Mouse (Mus musculus) T-cell, adult 2 months (primary cell): Measurements from ENCODE around the gene Baiap2.

Experiments used
- DNase-seq: peaks from one replicate; pipeline ENCODE4 v3.0.0; 2022; ENCODE audit warnings: low spot score

Gene Baiap2

GRCm38 (mm10) chr11:119919897-119920296, 22.7 kb upstream of the Baiap2 start:
- peak; percentile 74 for DNase-seq

DNA sequence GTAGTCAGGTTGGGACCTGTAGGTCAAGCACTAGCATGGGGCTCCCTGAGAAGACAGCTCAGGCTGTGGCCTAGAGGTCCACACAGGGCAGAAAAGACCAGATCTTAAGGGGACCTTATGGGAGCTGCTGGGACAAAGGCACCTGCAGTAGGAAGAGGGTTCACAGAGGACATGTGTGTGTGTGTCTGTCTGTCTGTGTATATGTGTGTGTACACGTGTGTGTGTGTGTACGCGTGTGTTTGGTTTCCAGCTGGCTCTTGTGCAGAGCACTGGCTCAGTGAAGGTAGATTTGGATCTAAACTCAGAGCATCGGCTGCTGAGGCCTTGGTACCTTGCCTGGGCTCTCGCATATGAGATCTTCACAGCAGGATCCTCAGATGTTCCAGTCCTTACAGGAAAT, 21.9 kb upstream of the Baiap2 start:
- no peak for DNase-seq

DNA sequence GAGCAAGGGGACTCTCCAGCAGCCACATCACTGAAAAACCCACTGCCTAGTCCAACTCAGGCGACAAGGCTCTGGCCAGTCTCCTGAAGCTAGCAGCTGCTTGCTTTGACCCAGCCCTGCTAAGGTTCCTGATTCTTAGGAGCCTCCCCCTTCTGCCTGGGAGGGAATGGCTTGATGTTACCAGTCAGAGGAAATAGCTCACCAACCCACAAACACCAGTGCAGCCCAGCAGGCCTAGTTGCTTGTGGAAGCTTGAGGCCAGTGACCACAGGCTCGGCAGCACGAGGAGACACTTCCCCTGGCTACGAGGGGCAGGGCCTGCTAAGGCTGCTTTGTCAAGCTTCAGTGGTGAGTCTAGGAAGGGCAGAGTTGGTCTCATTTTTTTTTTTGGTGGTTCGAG, 17.4 kb upstream of the Baiap2 start:
- no peak for DNase-seq

DNA sequence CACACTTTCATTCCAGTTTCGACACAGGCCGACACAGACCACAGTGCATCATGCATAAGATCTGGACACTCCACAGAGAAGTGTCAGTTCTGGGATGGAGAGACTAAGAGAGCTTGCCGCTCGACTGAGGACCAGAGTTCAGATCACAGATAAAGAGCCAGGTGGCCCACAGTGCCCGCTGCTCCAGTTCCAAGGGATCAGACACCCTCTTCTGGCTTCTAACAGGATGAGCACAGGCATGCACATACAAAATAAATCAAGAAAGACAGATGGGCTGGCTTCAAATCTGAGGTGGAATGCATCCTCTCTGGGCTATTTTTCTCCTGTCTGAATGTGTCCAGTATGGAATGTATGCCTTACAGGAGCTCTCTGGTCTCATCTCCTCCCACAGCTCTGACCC, 15.8 kb upstream of the Baiap2 start:
- DNase-seq = no peak

DNA sequence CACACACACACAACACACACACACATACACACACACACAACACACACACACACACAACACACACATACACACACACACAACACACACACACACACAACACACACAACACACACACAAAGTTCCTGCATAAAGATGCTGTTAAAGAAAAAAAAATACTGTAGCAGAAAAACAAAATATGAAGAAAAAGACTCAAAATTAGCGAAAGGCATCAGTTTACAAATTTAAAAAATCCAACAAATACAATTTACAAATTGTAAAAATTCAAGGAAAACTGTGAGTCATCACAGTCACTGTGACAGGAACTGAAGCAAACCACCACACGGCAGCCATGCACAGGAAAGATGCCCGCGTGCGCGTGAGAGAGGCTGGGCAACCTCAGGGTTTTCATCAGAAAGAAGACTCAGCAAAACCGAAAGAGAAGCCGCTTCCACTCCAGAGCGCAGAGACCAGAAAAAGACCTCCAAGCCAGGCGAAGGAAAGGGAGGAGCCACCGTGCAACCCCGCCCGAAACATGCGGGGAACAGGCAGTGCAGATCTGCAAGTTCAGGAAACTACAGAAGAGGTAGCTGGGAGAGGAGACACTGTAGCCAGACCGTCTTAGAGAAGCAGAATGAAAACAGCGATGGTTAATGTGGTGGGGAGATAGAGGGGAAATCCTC, 14.4 kb upstream of the Baiap2 start:
- peak; percentile 91 for DNase-seq

- peak; percentile 39 for DNase-seq
These were observed 12.8 kb upstream of the Baiap2 start for GRCm38 (mm10) chr11:119929603-119930265.

DNA sequence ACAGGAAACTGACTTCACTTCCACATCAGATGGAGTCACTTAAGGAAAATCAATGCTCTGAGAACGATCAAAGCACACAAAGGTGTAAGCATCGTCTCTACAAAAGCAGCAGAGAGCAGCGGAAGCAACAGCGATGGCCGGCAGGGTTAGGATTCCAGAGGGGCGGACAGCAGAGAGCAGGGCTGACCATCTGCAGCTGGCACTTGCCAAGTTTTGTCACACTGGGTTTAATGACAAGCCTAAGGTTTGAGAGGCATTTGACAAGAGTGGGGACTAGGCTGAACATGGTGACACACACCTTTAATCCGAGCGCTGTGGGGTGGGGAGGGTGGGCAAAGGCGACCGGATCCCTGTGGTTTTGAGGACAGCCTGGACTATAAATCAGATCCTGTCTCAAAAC, 10.8 kb upstream of the Baiap2 start:
- DNase-seq = no peak

GRCm38 (mm10) chr11:119933142-119933541, 9.4 kb upstream of the Baiap2 start:
- no peak for DNase-seq

DNA sequence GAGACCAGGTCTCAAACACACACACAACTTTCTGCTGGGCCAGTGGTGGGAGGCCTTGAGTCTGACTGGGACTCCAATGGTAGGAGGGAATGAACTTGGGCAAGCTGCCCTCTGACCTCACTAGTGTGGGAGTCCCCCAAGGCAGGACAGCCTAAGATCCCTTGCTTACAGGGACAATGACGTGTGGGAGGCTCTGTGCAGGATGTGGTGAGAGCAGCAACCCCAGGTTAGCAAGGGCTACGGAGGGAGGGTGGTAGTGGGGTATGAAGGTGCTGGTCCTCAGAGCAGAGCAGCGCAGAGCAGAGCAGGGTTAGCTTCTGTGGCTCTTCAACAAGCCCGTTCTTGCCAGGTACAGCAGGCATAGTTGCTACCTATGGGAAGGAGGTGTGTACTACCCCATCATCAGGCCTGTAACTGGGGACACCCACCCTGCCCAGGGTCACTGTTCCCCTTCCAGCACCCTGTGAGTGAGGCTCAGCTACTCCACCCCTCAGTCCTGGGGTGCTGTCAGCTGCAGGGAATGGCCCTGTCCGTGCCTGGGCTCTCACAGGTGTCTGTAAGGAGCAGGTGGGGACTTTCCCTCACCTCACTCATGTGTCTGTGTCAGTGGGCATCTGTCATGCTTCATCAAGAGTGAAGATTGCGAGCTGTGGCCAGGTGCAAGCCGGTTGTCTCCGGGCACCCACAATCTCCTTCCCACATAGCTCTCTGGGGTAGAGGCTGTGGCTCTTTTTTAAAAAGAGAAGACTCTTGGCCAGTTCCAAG, 8.6 kb upstream of the Baiap2 start:
- DNase-seq = peak; percentile 87

DNA sequence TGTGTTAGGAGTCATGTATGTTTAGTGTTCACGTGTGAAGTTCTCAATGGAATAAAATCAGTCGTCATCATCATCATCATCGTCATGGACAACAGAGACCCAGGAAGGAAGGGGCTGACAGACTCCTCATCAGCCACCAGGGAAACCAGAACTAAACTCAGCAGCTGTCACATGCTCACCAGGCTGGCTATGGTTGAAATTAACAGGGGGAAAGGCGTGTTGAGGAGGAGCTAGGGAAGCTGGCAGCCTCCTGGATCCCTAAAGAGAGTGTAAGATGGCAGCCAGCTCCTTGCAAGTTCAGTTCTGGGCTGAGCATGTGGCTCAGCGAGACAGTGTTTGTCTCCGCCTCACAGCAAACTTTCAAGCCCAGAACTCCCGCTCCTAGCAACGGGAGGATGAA, 7.8 kb upstream of the Baiap2 start:
- DNase-seq = no peak

DNA sequence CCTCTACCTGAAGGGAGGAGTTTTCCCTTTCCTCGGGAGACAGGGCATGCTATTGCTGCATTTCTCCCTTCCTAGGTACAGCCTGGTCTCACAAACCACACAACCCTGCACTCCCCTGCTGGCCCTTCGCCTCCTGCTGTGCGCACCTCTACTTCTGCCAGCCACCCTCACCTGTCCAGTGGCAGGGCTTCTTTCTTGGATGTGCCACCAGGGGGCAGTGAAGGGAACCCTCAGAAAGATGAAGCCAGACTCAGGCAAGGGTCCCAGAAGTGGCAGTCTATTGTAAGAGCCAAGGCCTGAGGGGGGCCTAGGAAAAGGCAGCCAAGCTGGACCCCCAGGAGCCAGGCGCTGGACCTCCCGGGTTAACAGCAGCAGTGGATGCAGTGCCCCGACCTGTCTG, 7.1 kb upstream of the Baiap2 start:
- DNase-seq = peak; percentile 64

DNA sequence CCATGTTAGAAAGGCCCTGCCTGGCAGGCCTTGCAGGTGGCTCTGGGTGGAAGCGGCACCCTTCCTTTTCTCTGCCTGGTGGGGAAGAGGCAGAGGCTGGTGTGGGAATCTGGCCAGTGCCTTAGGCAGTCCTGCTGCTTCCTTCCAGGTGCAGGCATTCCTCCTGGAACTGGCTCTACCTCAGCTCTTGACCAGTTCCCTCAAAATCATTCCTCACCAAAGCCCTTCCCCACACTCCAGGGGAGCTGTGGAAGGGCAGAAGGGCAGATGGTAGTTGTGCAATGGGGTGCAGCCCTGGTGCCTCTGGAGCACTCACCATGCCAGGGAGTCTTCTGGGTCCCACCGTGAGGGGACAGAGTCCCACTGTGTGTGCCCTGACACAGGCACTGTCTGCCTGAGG, 6.1 kb upstream of the Baiap2 start:
- DNase-seq = no peak

GRCm38 (mm10) chr11:119937216-119937615, 5.3 kb upstream of the Baiap2 start:
- DNase-seq = no peak

GRCm38 (mm10) chr11:119937772-119938502, 4.6 kb upstream of the Baiap2 start:
- DNase-seq = no peak

GRCm38 (mm10) chr11:119939073-119939710, 3.4 kb upstream of the Baiap2 start:
- DNase-seq = no peak

GRCm38 (mm10) chr11:119939711-119940106, 2.9 kb upstream of the Baiap2 start:
- no peak for DNase-seq

DNA sequence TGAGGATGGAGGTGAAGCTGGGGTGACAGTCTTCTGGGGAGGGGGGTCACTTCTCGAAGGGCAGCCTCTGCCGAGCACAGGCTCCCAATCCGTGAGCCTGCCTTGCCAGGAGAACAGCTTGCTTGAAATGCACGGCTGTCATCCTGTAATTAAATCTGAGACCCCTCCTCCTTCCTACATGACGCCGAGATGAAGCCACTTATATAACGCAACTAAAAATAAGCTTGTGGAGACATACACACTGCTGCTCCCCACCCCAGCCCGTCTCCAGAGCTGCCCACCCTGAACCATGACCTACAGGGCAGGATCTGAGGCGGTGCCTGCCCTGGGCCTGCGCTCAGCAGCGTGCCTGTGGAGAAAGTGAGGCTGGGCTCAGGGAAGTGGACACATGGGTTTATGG, 2.4 kb upstream of the Baiap2 start:
- no peak for DNase-seq

- no peak for DNase-seq
These were observed 769 bp upstream of the Baiap2 start for GRCm38 (mm10) chr11:119941794-119942193.

GRCm38 (mm10) chr11:119942201-119942726, 299 bp upstream of the Baiap2 start:
- DNase-seq = no peak

- DNase-seq = peak; percentile 32
These were observed 945 bp downstream of the Baiap2 start for GRCm38 (mm10) chr11:119943428-119943988.

DNA sequence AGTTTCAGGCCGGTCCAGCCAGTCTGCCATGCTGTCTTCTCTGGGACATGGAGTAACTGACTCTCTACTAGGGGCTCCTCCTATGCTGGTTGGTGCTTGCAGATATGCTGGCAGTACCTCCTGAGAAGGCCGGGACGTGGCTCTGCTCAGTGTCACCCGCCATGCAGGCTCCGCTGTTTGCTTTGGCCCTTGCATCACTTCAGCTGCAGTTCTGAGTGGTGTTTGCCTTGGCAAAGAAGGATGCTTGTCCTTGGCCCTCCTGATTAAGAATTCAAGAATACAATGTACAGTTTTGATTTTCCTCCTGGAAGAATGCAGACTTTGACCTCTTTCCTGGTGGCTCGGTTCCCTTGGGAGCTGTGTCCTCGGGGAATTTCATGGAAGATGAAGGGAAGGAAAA, 2.8 kb downstream of the Baiap2 start:
- no peak for DNase-seq
